Mouse (Mus musculus) heart, postnatal 0 days (tissue): ENCODE data around the gene Gsk3a. TPM values are rescaled to one million over a fixed set of nuclear protein-coding genes. Genes with fewer than 3 reads are reported as not detected.
"Not testable (repeated sequence)": the region's sequence is repeated elsewhere in the genome, so short reads cannot be mapped to it uniquely, and the experiment has no call there.

Experiments
- ATAC-seq: fragments of 200-750 bp; cut with Nextera tagmentation; 2 replicates; pipeline ENCODE4 v1.8.0; 2017; ENCODE audit warnings: low read depth, moderate number of reproducible peaks, moderate library complexity; ENCODE audit not compliant: insufficient read depth
- DNase-seq: peaks from one replicate; pipeline ENCODE4 v3.0.0-alpha.2; 2016; ENCODE audit warnings: low spot score
- H3K27ac ChIP-seq: fragments of 300-500 bp; sonication (generic); 2 replicates; pipeline ENCODE4 v1.5.1; 2014; ENCODE audit warnings: low read depth, mild to moderate bottlenecking
- H3K27me3 ChIP-seq: fragments of 300-500 bp; sonication (generic); 2 replicates; pipeline ENCODE4 v1.6.1; 2014; ENCODE audit warnings: low read length, mixed read lengths; ENCODE audit not compliant: control insufficient read depth, insufficient read depth
- H3K36me3 ChIP-seq: fragments of 300-500 bp; sonication (generic); replicated peaks from 2 replicates; pipeline ENCODE4 v1.6.1; 2014; ENCODE audit warnings: low read length, mixed read lengths; ENCODE audit not compliant: control insufficient read depth, insufficient read depth
- H3K4me1 ChIP-seq: fragments of 300-500 bp; sonication (generic); 2 replicates; pipeline ENCODE4 v1.6.1; 2014; ENCODE audit warnings: antibody characterized with exemption; ENCODE audit not compliant: control insufficient read depth, insufficient read depth
- H3K4me2 ChIP-seq: fragments of 300-500 bp; sonication (generic); 2 replicates; pipeline ENCODE4 v1.6.1; 2014; ENCODE audit warnings: low read depth, mild to moderate bottlenecking, low read length, moderate library complexity
- H3K4me3 ChIP-seq: fragments of 300-500 bp; sonication (generic); 2 replicates; pipeline ENCODE4 v1.5.1; 2014; ENCODE audit warnings: low read depth, low read length
- H3K9ac ChIP-seq: fragments of 300-500 bp; sonication (generic); replicated peaks from 2 replicates; pipeline ENCODE4 v1.6.1; 2014; ENCODE audit warnings: low read depth, low read length, mixed read lengths
- H3K9me3 ChIP-seq: fragments of 300-500 bp; sonication (generic); replicated peaks from 2 replicates; pipeline ENCODE4 v1.6.1; 2016; ENCODE audit warnings: low read length; ENCODE audit not compliant: control insufficient read depth
- CTCF ChIP-seq: IDR thresholded peaks from 2 replicates; pipeline ENCODE4 v1.5.1; 2016; ENCODE audit warnings: antibody characterized with exemption, control low read depth, low read depth
- EP300 ChIP-seq: IDR thresholded peaks from 2 replicates; pipeline ENCODE4 v1.6.1; 2016; ENCODE audit warnings: antibody characterized with exemption, low read depth
- WGBS: fragments of 180-500 bp; shearing (Covaris S2); extraction: QIAGEN DNeasy Blood & Tissue Kit; methylation state at CpG from one replicate; pipeline ENCODE4 v1.1.7; 2014; 5-methylcytosine and 5-hydroxymethylcytosine counted together
- polyA plus RNA-seq: library from polyadenylated mRNA; unstranded; fragments of >200 nt; fragmentation: Nextera tagmentation; extraction: Ambion mirVana; gene quantifications from 2 replicates; pipeline ENCODE4 v1.2.1, GENCODE M21; 2015
- total RNA-seq: library from RNA; depleted of rRNA; stranded (reverse); fragments of >200 nt; gene quantifications from 2 replicates; pipeline ENCODE4 v1.2.3, GENCODE M21; 2014; ENCODE audit warnings: low replicate concordance

The Gsk3a gene
- total and polyA plus RNA-seq, 2 experiments from 2014 or later: 5.3 to 64.7 TPM

GRCm38 (mm10) chr7:25267301-25267750 lies 29.7 kb upstream of the Gsk3a start, which contains the start of gene Cic:
Gene Cic, plus strand, starts transcription at chr7:25267704.
- Histone ChIP-seq H3K36me3 (peaks cover 13% of the 10 kb centered on the region), H3K4me2 (peak within 1 kb of the TSS; percentile 86), H3K27ac (peak within 1 kb of the TSS; percentile 93), H3K27me3 (no peaks in the 10 kb centered on the region), H3K4me1 (peaks cover 23% of the 10 kb centered on the region), H3K9me3 (no peaks in the 10 kb centered on the region), H3K9ac (peak within 1 kb of the TSS; percentile 86), H3K4me3 (peak within 1 kb of the TSS; percentile 80)
- DNase-seq (peak; percentile 100), ATAC-seq (peak; percentile 86)
- under 1% methylated on average over 29 of the region's 29 CpGs for WGBS
- no peak for TF ChIP-seq CTCF

DNA sequence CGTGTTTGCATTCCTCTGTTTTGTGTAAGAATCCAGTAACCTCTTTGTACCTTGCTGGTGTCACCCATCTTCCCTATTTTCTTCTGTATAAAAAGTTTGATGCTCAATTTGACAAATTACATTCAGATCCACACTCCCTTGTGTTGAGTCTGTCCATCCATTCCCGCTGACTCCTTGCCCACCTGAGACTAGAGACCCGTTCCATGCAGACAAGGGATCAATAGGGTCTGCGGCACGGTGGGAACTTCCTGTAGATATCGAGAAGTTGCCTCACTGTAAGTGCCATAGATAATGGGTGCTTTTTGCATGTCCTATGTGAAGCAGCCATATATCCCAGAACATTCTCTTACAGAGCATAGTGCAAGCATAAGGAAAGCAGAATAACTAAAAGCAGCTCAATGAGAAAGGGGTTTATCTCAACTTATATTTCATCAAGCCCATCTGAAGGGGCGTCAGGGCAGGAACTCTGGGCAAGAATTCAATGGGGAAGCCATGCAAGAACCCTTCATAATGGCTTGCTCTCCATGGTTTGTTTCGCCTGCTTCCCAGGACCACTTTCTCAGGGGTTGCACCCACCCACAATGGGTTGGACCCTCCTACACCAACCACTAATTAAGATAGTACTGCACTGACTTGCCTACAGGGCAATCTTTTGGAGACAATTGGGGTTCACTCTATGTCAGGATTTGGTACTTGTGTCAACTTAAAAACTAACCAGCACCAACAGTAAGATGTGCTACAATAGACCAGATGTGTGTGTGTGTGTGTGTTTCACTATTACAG lies 28.7 kb upstream of the Gsk3a start:
- H3K27me3 ChIP-seq: no peaks in the 10 kb centered on the region
- H3K4me2 ChIP-seq: no peak overlapping the region; the same call in 1 of the 2 replicates
- H3K9ac ChIP-seq: no peak overlapping the region
- DNase-seq (no peak), ATAC-seq (no peak)
- H3K9me3 ChIP-seq: no peaks in the 10 kb centered on the region
- H3K4me1 ChIP-seq: peaks cover 23% of the 10 kb centered on the region
- 75% methylated on average over 8 of the region's 8 CpGs for WGBS
- H3K27ac ChIP-seq: no peak overlapping the region
- peaks cover 4% of the 10 kb centered on the region; the same call in 1 of the 2 replicates for H3K36me3 ChIP-seq
- TF ChIP-seq CTCF (no peak), EP300 (no peak)
- H3K4me3 ChIP-seq: no peak overlapping the region

- peaks cover 23% of the 10 kb centered on the region for H3K4me1 ChIP-seq
- ATAC-seq, H3K36me3 ChIP-seq, H3K27ac ChIP-seq, H3K4me2 ChIP-seq, DNase-seq, H3K4me3 ChIP-seq, H3K9me3 ChIP-seq, H3K27me3 ChIP-seq, H3K9ac ChIP-seq: not testable (repeated sequence)
- WGBS: 60% methylated on average over 5 of the region's 5 CpGs
These were observed 28.1 kb upstream of the Gsk3a start for GRCm38 (mm10) chr7:25265743-25266142.

GRCm38 (mm10) chr7:25263968-25264870 lies 26.6 kb upstream of the Gsk3a start:
- no peak for ATAC-seq
- WGBS: 46% methylated on average over 17 of the region's 17 CpGs
- Histone ChIP-seq H3K4me1 (peaks cover 14% of the 10 kb centered on the region), H3K4me2 (no peak overlapping the region), H3K4me3 (no peak overlapping the region), H3K9ac (no peak overlapping the region), H3K27me3 (no peaks in the 10 kb centered on the region), H3K27ac (no peak overlapping the region), H3K9me3 (no peaks in the 10 kb centered on the region), H3K36me3 (no peaks in the 10 kb centered on the region)
- no peak for DNase-seq
- TF ChIP-seq CTCF (no peak), EP300 (no peak)

- H3K36me3 ChIP-seq: no peaks in the 10 kb centered on the region
- H3K9me3 ChIP-seq: no peaks in the 10 kb centered on the region
- ATAC-seq: no peak
- TF ChIP-seq EP300 (no peak), CTCF (no peak)
- no peak overlapping the region for H3K9ac ChIP-seq
- no peak for DNase-seq
- H3K27ac ChIP-seq: no peak overlapping the region
- no peak overlapping the region for H3K4me3 ChIP-seq
- H3K4me1 ChIP-seq: peaks cover 4% of the 10 kb centered on the region; the same call in 1 of the 2 replicates
- WGBS: 71% methylated on average over 1 of the region's 1 CpGs
- no peaks in the 10 kb centered on the region for H3K27me3 ChIP-seq
- no peak overlapping the region for H3K4me2 ChIP-seq
These were observed 24.2 kb upstream of the Gsk3a start for GRCm38 (mm10) chr7:25261896-25262295.
